Mouse (Mus musculus) midbrain, embryonic 10.5 days (tissue): Measurements from ENCODE around the gene Zkscan2. TPM values are rescaled to one million over a fixed set of nuclear protein-coding genes. Genes with fewer than 3 reads are reported as not detected.

Experiments
- DNase-seq: peaks from one replicate; pipeline ENCODE4 v3.0.0-alpha.2; 2017; ENCODE audit warnings: low spot score
- H3K27ac ChIP-seq: fragments of 300-500 bp; sonication (generic); replicated peaks from 2 replicates; pipeline ENCODE4 v1.5.1; 2016; ENCODE audit warnings: mild to moderate bottlenecking
- H3K27me3 ChIP-seq: fragments of 300-500 bp; sonication (generic); 2 replicates; pipeline ENCODE4 v1.6.1; 2016; ENCODE audit warnings: low read depth, mild to moderate bottlenecking; ENCODE audit not compliant: poor library complexity, severe bottlenecking
- H3K36me3 ChIP-seq: fragments of 300-500 bp; sonication (generic); 2 replicates; pipeline ENCODE4 v1.6.1; 2016; ENCODE audit warnings: mild to moderate bottlenecking, moderate library complexity
- H3K4me1 ChIP-seq: fragments of 300-500 bp; sonication (generic); 2 replicates; pipeline ENCODE4 v1.6.1; 2016
- H3K4me3 ChIP-seq: fragments of 300-500 bp; sonication (generic); 2 replicates; pipeline ENCODE4 v1.5.1; 2016; ENCODE audit warnings: mild to moderate bottlenecking, moderate library complexity
- H3K9me3 ChIP-seq: fragments of 300-500 bp; sonication (generic); replicated peaks from 2 replicates; pipeline ENCODE4 v1.6.1; 2016; ENCODE audit warnings: mild to moderate bottlenecking
- WGBS: fragments of 180-500 bp; shearing (Covaris S2); methylation state at CpG from one replicate; pipeline ENCODE4 v1.1.7; 2016; 5-methylcytosine and 5-hydroxymethylcytosine counted together
- polyA plus RNA-seq: library from polyadenylated mRNA; unstranded; fragments of >200 nt; fragmentation: Nextera tagmentation; extraction: Ambion mirVana; gene quantifications from 2 replicates; pipeline ENCODE4 v1.2.1, GENCODE M21; 2016

Zkscan2 gene
- polyA plus RNA-seq, 1 experiment from 2014 or later = 4.6 TPM

- WGBS = 83% methylated on average over 4 of the region's 4 CpGs
- no peak overlapping the region for H3K27ac ChIP-seq
Measured at GRCm38 (mm10) chr7:123461316-123461715, 38.9 kb downstream of the Zkscan2 start.

GRCm38 (mm10) chr7:123459247-123459646 is 41.0 kb downstream of the Zkscan2 start:
- WGBS = 82% methylated on average over 4 of the region's 4 CpGs
- Histone ChIP-seq H3K4me1 (no peaks in the 10 kb centered on the region), H3K9me3 (no peaks in the 10 kb centered on the region), H3K36me3 (no peaks in the 10 kb centered on the region), H3K27me3 (no peaks in the 10 kb centered on the region), H3K27ac (no peak overlapping the region), H3K4me3 (no peak overlapping the region)
- no peak for DNase-seq

More at GRCm38 (mm10) chr7:123461316-123461715, 38.9 kb downstream of the Zkscan2 start:
- no peak for DNase-seq
- Histone ChIP-seq H3K9me3 (no peaks in the 10 kb centered on the region), H3K4me1 (no peaks in the 10 kb centered on the region), H3K4me3 (no peak overlapping the region), H3K36me3 (no peaks in the 10 kb centered on the region), H3K27me3 (no peaks in the 10 kb centered on the region)

GRCm38 (mm10) chr7:123458309-123458708 is 41.9 kb downstream of the Zkscan2 start:
- no peak overlapping the region for H3K27ac ChIP-seq
- no peak for DNase-seq
- no peaks in the 10 kb centered on the region for H3K27me3 ChIP-seq
- H3K36me3 ChIP-seq = no peaks in the 10 kb centered on the region
- no peaks in the 10 kb centered on the region for H3K9me3 ChIP-seq
- 93% methylated on average over 4 of the region's 4 CpGs for WGBS
- H3K4me1 ChIP-seq = no peaks in the 10 kb centered on the region
- H3K4me3 ChIP-seq = no peak overlapping the region

- Histone ChIP-seq H3K27ac (no peak overlapping the region), H3K27me3 (no peaks in the 10 kb centered on the region), H3K4me1 (no peaks in the 10 kb centered on the region), H3K4me3 (no peak overlapping the region), H3K36me3 (no peaks in the 10 kb centered on the region), H3K9me3 (no peaks in the 10 kb centered on the region)
- 93% methylated on average over 3 of the region's 3 CpGs for WGBS
- DNase-seq = no peak
Measured at GRCm38 (mm10) chr7:123455088-123455487, 45.2 kb downstream of the Zkscan2 start.

DNA sequence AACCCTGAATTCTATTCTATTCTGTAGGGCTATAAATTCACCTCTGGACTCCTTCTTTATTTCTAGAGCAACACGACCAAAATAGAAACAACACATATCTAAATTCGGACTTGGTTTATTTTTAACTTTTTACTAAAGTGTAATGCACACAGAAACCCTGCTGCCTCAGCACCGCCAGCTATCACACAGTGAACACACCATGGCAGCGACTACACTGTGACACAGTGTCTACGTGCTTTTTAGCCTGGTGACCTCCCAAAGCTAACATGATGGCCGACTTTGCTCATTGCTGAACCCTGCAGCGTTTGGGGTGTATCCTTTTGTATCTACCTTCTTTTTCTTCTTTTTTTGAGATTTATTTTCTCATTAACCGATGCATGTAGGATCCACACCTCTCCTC is 47.2 kb downstream of the Zkscan2 start:
- WGBS = 93% methylated on average over 8 of the region's 8 CpGs

GRCm38 (mm10) chr7:123452551-123452950 is 47.7 kb downstream of the Zkscan2 start:
- WGBS = 85% methylated on average over 6 of the region's 6 CpGs
- no peak for DNase-seq

More for the DNA sequence above, 47.2 kb downstream of the Zkscan2 start:
- H3K27ac ChIP-seq = no peak overlapping the region
- no peak overlapping the region for H3K4me3 ChIP-seq
- H3K27me3 ChIP-seq = no peaks in the 10 kb centered on the region
- no peaks in the 10 kb centered on the region for H3K36me3 ChIP-seq
- no peak for DNase-seq
- H3K9me3 ChIP-seq = no peaks in the 10 kb centered on the region
- H3K4me1 ChIP-seq = no peaks in the 10 kb centered on the region

DNA sequence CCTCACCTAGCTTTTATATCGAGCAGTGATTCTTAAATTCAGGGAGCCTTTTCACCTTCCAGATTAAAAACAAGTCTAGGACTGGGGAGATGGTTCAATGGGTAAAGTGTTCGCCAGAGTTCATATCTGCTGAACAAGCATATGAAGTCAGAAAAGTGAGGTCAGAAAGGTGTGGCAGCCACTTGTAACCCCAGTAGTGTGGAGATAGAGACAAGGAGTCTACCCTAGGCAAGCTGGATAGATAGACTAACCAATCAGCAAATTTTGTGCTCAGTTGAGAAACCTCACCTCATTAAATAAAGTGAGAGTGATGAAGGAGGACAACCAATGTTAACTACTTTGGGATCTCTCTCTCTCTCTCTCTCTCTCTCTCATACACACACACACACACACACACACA is 49.7 kb downstream of the Zkscan2 start:
- WGBS = 94% methylated on average over 2 of the region's 2 CpGs
- Histone ChIP-seq H3K27me3 (no peaks in the 10 kb centered on the region), H3K4me1 (no peaks in the 10 kb centered on the region), H3K4me3 (no peak overlapping the region), H3K27ac (no peak overlapping the region), H3K36me3 (no peaks in the 10 kb centered on the region), H3K9me3 (no peaks in the 10 kb centered on the region)
- no peak for DNase-seq

More at GRCm38 (mm10) chr7:123452551-123452950, 47.7 kb downstream of the Zkscan2 start:
- no peaks in the 10 kb centered on the region for H3K36me3 ChIP-seq
- no peak overlapping the region for H3K4me3 ChIP-seq
- no peaks in the 10 kb centered on the region for H3K9me3 ChIP-seq
- no peaks in the 10 kb centered on the region for H3K4me1 ChIP-seq
- H3K27ac ChIP-seq = no peak overlapping the region
- H3K27me3 ChIP-seq = no peaks in the 10 kb centered on the region

DNA sequence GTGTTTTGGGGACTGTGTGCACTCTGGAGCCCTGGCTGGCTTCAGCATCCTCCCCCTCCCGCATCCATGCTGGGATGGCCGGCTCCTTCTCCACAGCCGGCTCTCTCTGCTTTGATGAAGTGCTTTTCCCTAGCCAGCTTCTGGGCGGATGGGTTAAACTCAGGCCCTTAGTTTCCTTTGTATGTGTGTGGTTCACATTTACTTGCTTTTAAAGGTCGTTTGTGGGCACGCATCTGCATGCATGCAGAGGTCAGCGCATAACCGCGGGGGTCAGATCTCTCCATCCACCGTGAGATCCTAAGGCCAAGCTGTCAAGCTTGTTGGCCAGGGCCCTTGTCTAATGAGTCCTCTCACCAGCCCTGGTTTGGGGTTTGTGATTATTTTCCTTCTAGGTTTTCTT is 50.6 kb downstream of the Zkscan2 start:
- Histone ChIP-seq H3K9me3 (no peaks in the 10 kb centered on the region), H3K27me3 (no peaks in the 10 kb centered on the region), H3K36me3 (no peaks in the 10 kb centered on the region), H3K27ac (no peak overlapping the region), H3K4me3 (no peak overlapping the region), H3K4me1 (no peaks in the 10 kb centered on the region)
- no peak for DNase-seq
- WGBS = 72% methylated on average over 10 of the region's 10 CpGs

DNA sequence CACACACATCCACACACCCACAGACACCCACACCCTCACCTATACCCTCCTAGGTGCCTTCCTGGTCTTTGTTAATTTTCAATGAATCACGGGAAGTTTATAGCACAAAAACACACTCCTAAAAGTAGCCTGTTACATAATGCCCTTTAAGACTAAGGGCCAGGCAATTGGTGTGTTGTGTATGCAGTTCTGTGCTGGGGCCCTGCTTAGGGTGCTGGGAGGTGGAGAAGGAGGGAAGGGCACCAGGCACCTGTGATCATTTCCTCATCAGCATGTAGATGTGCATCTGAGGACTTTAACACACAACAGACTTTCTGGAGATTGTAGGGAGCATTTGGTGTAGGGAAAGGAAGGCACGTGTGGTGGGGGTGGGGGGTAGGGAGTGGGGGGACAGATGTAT is 51.5 kb downstream of the Zkscan2 start:
- Histone ChIP-seq H3K4me1 (no peaks in the 10 kb centered on the region), H3K4me3 (no peak overlapping the region), H3K27me3 (no peaks in the 10 kb centered on the region), H3K36me3 (no peaks in the 10 kb centered on the region), H3K9me3 (no peaks in the 10 kb centered on the region), H3K27ac (no peak overlapping the region)
- 90% methylated on average over 2 of the region's 2 CpGs for WGBS
- no peak for DNase-seq

DNA sequence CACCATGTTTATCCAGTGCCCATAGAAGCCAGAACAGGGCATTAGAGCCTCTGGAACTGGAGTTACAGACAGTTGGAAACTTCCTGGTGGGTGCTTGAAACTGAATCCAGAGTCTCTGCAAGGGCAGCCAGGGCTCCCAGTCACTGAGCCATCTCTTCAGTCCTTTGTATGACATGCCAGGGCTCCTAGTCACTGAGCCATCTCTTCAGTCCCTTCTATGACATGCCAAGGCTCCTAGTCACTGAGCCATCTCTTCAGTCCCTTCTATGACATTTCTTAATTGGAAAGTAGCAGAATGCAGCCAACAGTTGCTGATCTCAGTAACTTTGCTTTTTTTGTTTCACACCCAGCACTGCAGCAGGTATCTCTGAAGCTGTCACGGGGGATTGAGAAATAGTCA is 58.2 kb downstream of the Zkscan2 start:
- H3K27ac ChIP-seq = no peak overlapping the region
- no peak overlapping the region for H3K4me3 ChIP-seq
- DNase-seq = no peak
- no peaks in the 10 kb centered on the region for H3K36me3 ChIP-seq
- H3K27me3 ChIP-seq = no peaks in the 10 kb centered on the region
- 87% methylated on average over 1 of the region's 1 CpGs for WGBS
- no peaks in the 10 kb centered on the region for H3K9me3 ChIP-seq
- H3K4me1 ChIP-seq = no peaks in the 10 kb centered on the region

DNA sequence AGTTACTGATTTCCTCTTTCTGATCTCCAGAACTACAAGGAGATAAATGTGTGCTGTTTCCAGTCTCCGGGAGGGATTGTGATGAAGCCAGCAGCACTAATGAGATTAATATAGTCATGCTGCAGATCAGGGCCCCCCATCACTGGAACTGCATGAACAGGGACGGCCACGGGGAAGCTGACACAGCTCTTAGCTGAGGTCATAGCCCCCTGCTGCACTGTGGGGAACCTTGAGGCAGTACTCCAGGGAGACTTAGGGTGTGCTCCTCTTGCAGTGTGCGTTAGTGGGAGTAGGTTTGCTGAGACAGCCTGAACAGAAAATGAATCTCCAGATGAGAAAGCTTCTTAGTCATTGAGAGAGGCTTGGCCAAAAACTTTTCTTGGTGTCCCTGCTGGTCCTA is 69.0 kb downstream of the Zkscan2 start:
- no peak for DNase-seq
- Histone ChIP-seq H3K27ac (no peak overlapping the region), H3K4me1 (peaks cover 3% of the 10 kb centered on the region; the same call in 1 of the 2 replicates), H3K27me3 (no peaks in the 10 kb centered on the region), H3K9me3 (0 out of 2 replicates have a peak, but pooled peaks cover 4% of the 10 kb centered on the region), H3K36me3 (peaks cover 45% of the 10 kb centered on the region), H3K4me3 (no peak overlapping the region)
- 77% methylated on average over 4 of the region's 4 CpGs for WGBS

GRCm38 (mm10) chr7:123430411-123430705 is 69.9 kb downstream of the Zkscan2 start:
- Histone ChIP-seq H3K9me3 (0 out of 2 replicates have a peak, but pooled peaks cover 4% of the 10 kb centered on the region), H3K4me3 (no peak overlapping the region), H3K27me3 (no peaks in the 10 kb centered on the region), H3K27ac (no peak overlapping the region), H3K36me3 (peaks cover 53% of the 10 kb centered on the region), H3K4me1 (peaks cover 3% of the 10 kb centered on the region; the same call in 1 of the 2 replicates)
- DNase-seq = no peak
- 91% methylated on average over 4 of the region's 4 CpGs for WGBS

- 89% methylated on average over 8 of the region's 8 CpGs for WGBS
- H3K27ac ChIP-seq = no peak overlapping the region
- no peak for DNase-seq
- peaks cover 3% of the 10 kb centered on the region; the same call in 1 of the 2 replicates for H3K4me1 ChIP-seq
- no peaks in the 10 kb centered on the region for H3K27me3 ChIP-seq
- 0 out of 2 replicates have a peak, but pooled peaks cover 4% of the 10 kb centered on the region for H3K9me3 ChIP-seq
- peaks cover 54% of the 10 kb centered on the region for H3K36me3 ChIP-seq
- H3K4me3 ChIP-seq = no peak overlapping the region
Measured at GRCm38 (mm10) chr7:123429624-123430410, 70.4 kb downstream of the Zkscan2 start.
